Mouse (Mus musculus) mouse embryonic stem cell (cell line): Measurements from ENCODE around the gene Gas7.

Source experiments
- in situ Hi-C, 2 experiments: fragments of 300-500 bp; cut with MboI; formaldehyde crosslinking; loops; 1 replicate in 1 of 2; 3 replicates in 1 of 2; pipeline ENCODE4 v1.14.3; 2019 to 2020; ENCODE audit warnings: low sequenced_read_pairs in 2 of 2, low pct_unique_long_range_greater_than_20kb in 1 of 2, mixed read lengths in 1 of 2; ENCODE audit not compliant: unreplicated experiment in 1 of 2

The Gas7 gene

GRCm38 (mm10) chr11:67588196-67588827 is 133.1 kb downstream of the Gas7 start:
- in situ Hi-C loops = no loop called here

- in situ Hi-C loops = no loop called here
These were observed 133.6 kb downstream of the Gas7 start for GRCm38 (mm10) chr11:67588828-67589314.

GRCm38 (mm10) chr11:67596233-67596632 is 141.0 kb downstream of the Gas7 start:
- in situ Hi-C loops = no loop called here

- in situ Hi-C loops = no loop called here
These were observed 141.6 kb downstream of the Gas7 start for GRCm38 (mm10) chr11:67596856-67597255.

- in situ Hi-C loops = no loop called here
These were observed 142.2 kb downstream of the Gas7 start for GRCm38 (mm10) chr11:67597388-67597787.

GRCm38 (mm10) chr11:67599141-67599540 is 143.9 kb downstream of the Gas7 start:
- in situ Hi-C loops = no loop called here

- in situ Hi-C loops = no loop called here
These were observed 145.6 kb downstream of the Gas7 start for GRCm38 (mm10) chr11:67600710-67601430.

GRCm38 (mm10) chr11:67602711-67603369 is 147.6 kb downstream of the Gas7 start:
- in situ Hi-C loops = no loop called here

GRCm38 (mm10) chr11:67604481-67604880 is 149.2 kb downstream of the Gas7 start:
- in situ Hi-C loops = no loop called here

GRCm38 (mm10) chr11:67608114-67608683 is 153.0 kb downstream of the Gas7 start:
- in situ Hi-C loops = no loop called here

- in situ Hi-C loops = no loop called here
These were observed 157.1 kb downstream of the Gas7 start for GRCm38 (mm10) chr11:67612158-67612839.

- in situ Hi-C loops = no loop called here
These were observed 161.5 kb downstream of the Gas7 start for GRCm38 (mm10) chr11:67616557-67617239.

- in situ Hi-C loops = no loop called here
These were observed 167.1 kb downstream of the Gas7 start for GRCm38 (mm10) chr11:67622340-67622739.

- in situ Hi-C loops = loop anchor here in 1 of 2 experiments (25.0 kb wide), 1 partner anchor 515 kb away; no protein-coding TSS in a partner anchor
These were observed 171.9 kb downstream of the Gas7 start for GRCm38 (mm10) chr11:67627179-67627578.

- in situ Hi-C loops = loop anchor here in 1 of 2 experiments (25.0 kb wide), 1 partner anchor 516 kb away; no protein-coding TSS in a partner anchor
These were observed 173.3 kb downstream of the Gas7 start for GRCm38 (mm10) chr11:67628522-67628921.

- in situ Hi-C loops = loop anchor here in 1 of 2 experiments (25.0 kb wide), 1 partner anchor 521 kb away; no protein-coding TSS in a partner anchor
These were observed 177.7 kb downstream of the Gas7 start for GRCm38 (mm10) chr11:67632906-67633305.

GRCm38 (mm10) chr11:67633620-67634229 is 178.5 kb downstream of the Gas7 start:
- in situ Hi-C loops = loop anchor here in 1 of 2 experiments (25.0 kb wide), 1 partner anchor 521 kb away; no protein-coding TSS in a partner anchor
